In genomic region chr17:46393012-46393411, GRCm38 (mm10) we compare ENCODE assay signal across 8 mouse cellular contexts. TPM values are rescaled to one million over a fixed set of nuclear protein-coding genes. Genes with fewer than 3 reads are reported as not detected.
A peak's percentile ranks its signal among the peaks of the same experiment; 100 is the strongest.
DNase-seq lines count a peak whose midpoint lies in the region; ATAC-seq and TF ChIP-seq lines count a peak whose summit lies in the region.

No protein-coding gene starts in this region.

- WGBS in liver, adult 2 months, result 56% methylated on average over 2 of the region's 2 CpGs
- WGBS in liver, embryonic 12.5 days (ENCODE audit: insufficient replicate concordance), result 34% methylated on average over 2 of the region's 2 CpGs

- DNase-seq in cerebellum, postnatal 14 days, result peak; percentile 35 to 38
- DNase-seq in cerebellum, adult 9-11 months, result no peak
- peak; percentile 39 for DNase-seq in liver, adult 2 months (ENCODE audit: extremely low read depth, low read depth, low spot score)
- DNase-seq in testis, postnatal 14 days (ENCODE audit: low spot score), result no peak

- peaks cover 44% of the 10 kb centered on the region for H3K36me3 ChIP-seq in liver, adult 2 months (ENCODE audit: control insufficient read depth, insufficient read depth, low read length)
- peaks cover 29% of the 10 kb centered on the region for H3K36me3 ChIP-seq in liver, embryonic 12.5 days

- H3K9me3 ChIP-seq in liver, embryonic 12.5 days (replicated peaks), result no peaks in the 10 kb centered on the region

- H3K4me2 ChIP-seq in liver, embryonic 12.5 days, result no peak overlapping the region

- no peaks in the 10 kb centered on the region for H3K27me3 ChIP-seq in liver, adult 2 months (ENCODE audit: control insufficient read depth, insufficient read depth, low read length)
- no peaks in the 10 kb centered on the region for H3K27me3 ChIP-seq in liver, embryonic 12.5 days (replicated peaks)

- TF ChIP-seq CTCF in liver, adult 2 months (IDR thresholded peaks at IDR 0.05; ENCODE audit: low read depth, low read length), result peak; percentile 64; the same call in 1 of the 2 replicates

- peaks cover 2% of the 10 kb centered on the region; the same call in 1 of the 2 replicates for H3K79me2 ChIP-seq in liver, adult 2 months (ENCODE audit: control insufficient read depth, insufficient read depth, low read length)

- no peak for TF ChIP-seq POLR2A in liver, adult 2 months (IDR thresholded peaks at IDR 0.05; ENCODE audit: extremely low read depth, insufficient read depth, low read length)

- ATAC-seq in liver, embryonic 12.5 days, result no peak
- peak; percentile 67 for ATAC-seq in activated CD4-positive, CD25-positive, alpha-beta regulatory T cell, adult 4 months
- ATAC-seq in granulocyte monocyte progenitor cell, adult 5-6 weeks (replicated peaks; ENCODE audit: poor library complexity, severe bottlenecking), result peak; percentile 44; the same call in 1 of the 2 replicates
- ATAC-seq in megakaryocyte progenitor cell, adult 5-6 weeks (replicated peaks; ENCODE audit: poor library complexity), result peak; percentile 80

- H3K9ac ChIP-seq in liver, adult 2 months (ENCODE audit: low read depth, low read length), result no peak overlapping the region
- H3K9ac ChIP-seq in liver, embryonic 12.5 days, result no peak overlapping the region

- no peak overlapping the region for H3K4me3 ChIP-seq in liver, adult 2 months (ENCODE audit: insufficient read depth, low read depth, low read length)
- H3K4me3 ChIP-seq in liver, embryonic 12.5 days, result no peak overlapping the region

- no peak overlapping the region for H3K27ac ChIP-seq in liver, adult 2 months (replicated peaks; ENCODE audit: insufficient read depth, low read depth, low read length)
- no peak overlapping the region for H3K27ac ChIP-seq in liver, embryonic 12.5 days

- H3K4me1 ChIP-seq in liver, adult 2 months (ENCODE audit: control insufficient read depth, insufficient read depth, low read length), result no peaks in the 10 kb centered on the region
- H3K4me1 ChIP-seq in liver, embryonic 12.5 days, result no peaks in the 10 kb centered on the region

RNA-seq across cellular contexts. Expression of gene Zfp318, which starts 9.5 kb away (rescaled TPM):
- 6.0 and 6.9 TPM in 2 replicates for total RNA-seq in liver, adult 2 months (2014; rRNA removed)
- polyA plus RNA-seq in liver, adult 2 months (2012; rRNA removed), result 6.0 and 8.3 TPM in 2 replicates
- 4.4 and 4.5 TPM in 2 replicates for polyA plus RNA-seq in liver, embryonic 12.5 days (2016; fragmentation: Nextera tagmentation; extraction: Ambion mirVana)
- polyA plus RNA-seq in activated CD4-positive, CD25-positive, alpha-beta regulatory T cell, adult 4 months (2017; shearing (Covaris generic)), result 1 to 10 TPM; 5.4 TPM
- total RNA-seq in granulocyte monocyte progenitor cell, adult 5-6 weeks (2014; fragmentation: Nextera tagmentation), result 8.0 and 9.8 TPM in 2 replicates
- 5.6 and 13.8 TPM in 2 replicates for total RNA-seq in granulocyte monocyte progenitor cell, adult 5-6 weeks (2017)
- 9.3 and 16.6 TPM in 2 replicates for total RNA-seq in megakaryocyte progenitor cell, adult 5-6 weeks (2015)
- 13.1 and 15.7 TPM in 2 replicates for total RNA-seq in megakaryocyte progenitor cell, adult 5-6 weeks (2017)

RNA-seq across cellular contexts. Expression of gene Crip3, which starts 35.7 kb away (rescaled TPM):
- not detected in 2 replicates for total RNA-seq in liver, adult 2 months (2014; rRNA removed)
- polyA plus RNA-seq in liver, adult 2 months (2012; rRNA removed), result 0.70 and 1.4 TPM in 2 replicates
- 0.25 TPM in 1 of 2 replicates, not detected in the other for polyA plus RNA-seq in liver, embryonic 12.5 days (2016; fragmentation: Nextera tagmentation; extraction: Ambion mirVana)
- polyA plus RNA-seq in activated CD4-positive, CD25-positive, alpha-beta regulatory T cell, adult 4 months (2017; shearing (Covaris generic)), result not detected
- total RNA-seq in granulocyte monocyte progenitor cell, adult 5-6 weeks (2014; fragmentation: Nextera tagmentation), result not detected in 2 replicates
- not detected in 2 replicates for total RNA-seq in granulocyte monocyte progenitor cell, adult 5-6 weeks (2017)
- not detected in 2 replicates for total RNA-seq in megakaryocyte progenitor cell, adult 5-6 weeks (2015)
- not detected in 2 replicates for total RNA-seq in megakaryocyte progenitor cell, adult 5-6 weeks (2017)

RNA-seq across cellular contexts. Expression of gene Slc22a7, which starts 45.2 kb away (rescaled TPM):
- total RNA-seq in liver, adult 2 months (2014; rRNA removed), result 10.3 and 27.9 TPM in 2 replicates
- 46.8 and 47.9 TPM in 2 replicates for polyA plus RNA-seq in liver, adult 2 months (2012; rRNA removed)
- polyA plus RNA-seq in liver, embryonic 12.5 days (2016; fragmentation: Nextera tagmentation; extraction: Ambion mirVana), result not detected in 2 replicates
- polyA plus RNA-seq in activated CD4-positive, CD25-positive, alpha-beta regulatory T cell, adult 4 months (2017; shearing (Covaris generic)), result not detected
- total RNA-seq in granulocyte monocyte progenitor cell, adult 5-6 weeks (2014; fragmentation: Nextera tagmentation), result not detected in 2 replicates
- not detected in 2 replicates for total RNA-seq in granulocyte monocyte progenitor cell, adult 5-6 weeks (2017)
- total RNA-seq in megakaryocyte progenitor cell, adult 5-6 weeks (2015), result not detected in 2 replicates
- not detected in 2 replicates for total RNA-seq in megakaryocyte progenitor cell, adult 5-6 weeks (2017)

Comparison
In these comparisons a context has a peak if more than half of its experiments do, and no peak if none do; other contexts are left out.
1. DNase-seq: peak in cerebellum, postnatal 14 days (2 of 2) and liver, adult 2 months (single experiment); none in cerebellum, adult 9-11 months (single experiment) and testis, postnatal 14 days (single experiment).
2. RNA of gene Slc22a7, which starts 45.2 kb away (total RNA-seq): 10.3 to 27.9 TPM in liver, adult 2 months; not detected in granulocyte monocyte progenitor cell, adult 5-6 weeks and not detected in megakaryocyte progenitor cell, adult 5-6 weeks; every median in the first group is over 10 times any median in the second.